ENCODE assay signal across 7 mouse cellular contexts in genomic region chr2:25272515-25272914, GRCm38 (mm10). TPM values are rescaled to one million over a fixed set of nuclear protein-coding genes. Genes with fewer than 3 reads are reported as not detected.
DNase-seq lines count a peak whose midpoint lies in the region; ATAC-seq lines count a peak whose summit lies in the region.

No protein-coding gene starts in this region.

- peak overlapping the region; percentile 88 for H3K27ac ChIP-seq in forebrain, embryonic 10.5 days
- H3K27ac ChIP-seq in limb, embryonic 12.5 days = no peak overlapping the region
- H3K27ac ChIP-seq in stomach, embryonic 14.5 days (ENCODE audit: low read length) = peak overlapping the region; percentile 17; the same call in 1 of the 2 replicates

- peak overlapping the region; percentile 97 for H3K4me3 ChIP-seq in megakaryocyte, embryonic 14.5 days (replicated peaks)
- peak overlapping the region; percentile 89 for H3K4me3 ChIP-seq in forebrain, embryonic 10.5 days
- H3K4me3 ChIP-seq in limb, embryonic 12.5 days (replicated peaks) = peak overlapping the region; percentile 68
- peak overlapping the region; percentile 75 for H3K4me3 ChIP-seq in stomach, embryonic 14.5 days (ENCODE audit: low read depth, low read length)

- WGBS in forebrain, embryonic 10.5 days = 0% methylated on average over 29 of the region's 29 CpGs
- WGBS in limb, embryonic 12.5 days = 1% methylated on average over 29 of the region's 29 CpGs
- WGBS in stomach, embryonic 14.5 days = under 1% methylated on average over 28 of the region's 29 CpGs

- no peaks in the 10 kb centered on the region for H3K9me3 ChIP-seq in megakaryocyte, embryonic 14.5 days
- H3K9me3 ChIP-seq in forebrain, embryonic 10.5 days = no peaks in the 10 kb centered on the region
- no peaks in the 10 kb centered on the region for H3K9me3 ChIP-seq in limb, embryonic 12.5 days
- no peaks in the 10 kb centered on the region for H3K9me3 ChIP-seq in stomach, embryonic 14.5 days (ENCODE audit: control insufficient read depth, low read depth, low read length)

- no peaks in the 10 kb centered on the region for H3K27me3 ChIP-seq in megakaryocyte, embryonic 14.5 days (replicated peaks)
- no peaks in the 10 kb centered on the region for H3K27me3 ChIP-seq in forebrain, embryonic 10.5 days (ENCODE audit: poor library complexity, severe bottlenecking)
- no peaks in the 10 kb centered on the region for H3K27me3 ChIP-seq in limb, embryonic 12.5 days
- H3K27me3 ChIP-seq in stomach, embryonic 14.5 days (ENCODE audit: control insufficient read depth, insufficient read depth, low read length) = no peaks in the 10 kb centered on the region

- peak overlapping the region; percentile 96 for H3K4me2 ChIP-seq in limb, embryonic 12.5 days
- peak overlapping the region; percentile 95 for H3K4me2 ChIP-seq in stomach, embryonic 14.5 days (replicated peaks; ENCODE audit: low read depth, low read length)

- peaks cover 80% of the 10 kb centered on the region for H3K36me3 ChIP-seq in megakaryocyte, embryonic 14.5 days (replicated peaks; ENCODE audit: low read length)
- peaks cover 73% of the 10 kb centered on the region for H3K36me3 ChIP-seq in forebrain, embryonic 10.5 days (replicated peaks)
- H3K36me3 ChIP-seq in limb, embryonic 12.5 days = peaks cover 74% of the 10 kb centered on the region
- H3K36me3 ChIP-seq in stomach, embryonic 14.5 days (ENCODE audit: control insufficient read depth, insufficient read depth, low read length) = peaks cover 50% of the 10 kb centered on the region

- ATAC-seq in megakaryocyte, adult 5-6 weeks (ENCODE audit: poor library complexity, severe bottlenecking) = no peak
- peak; percentile 71 for ATAC-seq in limb, embryonic 12.5 days (ENCODE audit: insufficient number of reproducible peaks, insufficient read depth, low FRiP score, low TSS enrichment, low read depth)
- ATAC-seq in stomach, embryonic 14.5 days (ENCODE audit: insufficient number of reproducible peaks, insufficient read depth, low FRiP score, low read depth) = peak; percentile 51; the same call in 1 of the 2 replicates

- H3K9ac ChIP-seq in limb, embryonic 12.5 days (replicated peaks) = peak overlapping the region; percentile 76
- peak overlapping the region; percentile 82 for H3K9ac ChIP-seq in stomach, embryonic 14.5 days (replicated peaks; ENCODE audit: low read depth, low read length)

- peaks cover 70% of the 10 kb centered on the region for H3K4me1 ChIP-seq in megakaryocyte, embryonic 14.5 days
- H3K4me1 ChIP-seq in forebrain, embryonic 10.5 days = peaks cover 33% of the 10 kb centered on the region
- H3K4me1 ChIP-seq in limb, embryonic 12.5 days (replicated peaks) = peaks cover 23% of the 10 kb centered on the region
- H3K4me1 ChIP-seq in stomach, embryonic 14.5 days (ENCODE audit: control insufficient read depth, insufficient read depth, low read length) = peaks cover 16% of the 10 kb centered on the region; the same call in 1 of the 2 replicates

- DNase-seq in forebrain, embryonic 10.5 days (ENCODE audit: extremely low spot score, low spot score) = no peak
- DNase-seq in yolk sac, embryonic 10.5 days (ENCODE audit: low spot score) = no peak
- no peak for DNase-seq in frontal cortex, adult 2 months (ENCODE audit: extremely low spot score in 1 of 2, low spot score in 1 of 2)

RNA-seq across cellular contexts. Expression of gene Anapc2, which starts 0.2 kb away (rescaled TPM):
- 3.1 and 14.8 TPM in 2 replicates for polyA plus RNA-seq in megakaryocyte, embryonic 14.5 days (2012; ENCODE audit: insufficient read depth, low replicate concordance)
- 28.9 and 40.5 TPM in 2 replicates for total RNA-seq in megakaryocyte, adult 5-6 weeks (2015)
- 25.1 and 32.1 TPM in 2 replicates for total RNA-seq in megakaryocyte, adult 5-6 weeks (2017)
- 136 and 142 TPM in 2 replicates for polyA plus RNA-seq in forebrain, embryonic 10.5 days (2016; fragmentation: Nextera tagmentation; extraction: Ambion mirVana)
- polyA plus RNA-seq in limb, embryonic 12.5 days (2016; fragmentation: Nextera tagmentation; extraction: Ambion mirVana) = 141 and 151 TPM in 2 replicates
- 108 and 116 TPM in 2 replicates for polyA plus RNA-seq in stomach, embryonic 14.5 days (2014; fragmentation: Nextera tagmentation; extraction: Ambion mirVana)
- 69.9 and 79.0 TPM in 2 replicates for polyA plus RNA-seq in frontal cortex, adult 2 months (2012; rRNA removed)

RNA-seq across cellular contexts. Expression of gene Ssna1, which starts 0.3 kb away (rescaled TPM):
- polyA plus RNA-seq in megakaryocyte, embryonic 14.5 days (2012; ENCODE audit: insufficient read depth, low replicate concordance) = 34.6 and 160 TPM in 2 replicates
- total RNA-seq in megakaryocyte, adult 5-6 weeks (2015) = 159 TPM in 2 replicates
- 61.1 and 86.0 TPM in 2 replicates for total RNA-seq in megakaryocyte, adult 5-6 weeks (2017)
- 231 and 247 TPM in 2 replicates for polyA plus RNA-seq in forebrain, embryonic 10.5 days (2016; fragmentation: Nextera tagmentation; extraction: Ambion mirVana)
- polyA plus RNA-seq in limb, embryonic 12.5 days (2016; fragmentation: Nextera tagmentation; extraction: Ambion mirVana) = 217 and 218 TPM in 2 replicates
- polyA plus RNA-seq in stomach, embryonic 14.5 days (2014; fragmentation: Nextera tagmentation; extraction: Ambion mirVana) = 241 and 246 TPM in 2 replicates
- polyA plus RNA-seq in frontal cortex, adult 2 months (2012; rRNA removed) = 75.4 and 86.0 TPM in 2 replicates

RNA-seq across cellular contexts. Expression of gene Tprn, which starts 10.1 kb away (rescaled TPM):
- 11.9 and 12.9 TPM in 2 replicates for polyA plus RNA-seq in megakaryocyte, embryonic 14.5 days (2012; ENCODE audit: insufficient read depth, low replicate concordance)
- 7.5 and 10.5 TPM in 2 replicates for total RNA-seq in megakaryocyte, adult 5-6 weeks (2015)
- total RNA-seq in megakaryocyte, adult 5-6 weeks (2017) = 5.2 and 6.0 TPM in 2 replicates
- 6.5 and 8.3 TPM in 2 replicates for polyA plus RNA-seq in forebrain, embryonic 10.5 days (2016; fragmentation: Nextera tagmentation; extraction: Ambion mirVana)
- polyA plus RNA-seq in limb, embryonic 12.5 days (2016; fragmentation: Nextera tagmentation; extraction: Ambion mirVana) = 8.7 TPM in 2 replicates
- 6.2 and 8.5 TPM in 2 replicates for polyA plus RNA-seq in stomach, embryonic 14.5 days (2014; fragmentation: Nextera tagmentation; extraction: Ambion mirVana)
- polyA plus RNA-seq in frontal cortex, adult 2 months (2012; rRNA removed) = 13.5 and 18.9 TPM in 2 replicates

RNA-seq across cellular contexts. Expression of gene Tmem210, which starts 15.4 kb away (rescaled TPM):
- polyA plus RNA-seq in megakaryocyte, embryonic 14.5 days (2012; ENCODE audit: insufficient read depth, low replicate concordance) = not detected in 2 replicates
- total RNA-seq in megakaryocyte, adult 5-6 weeks (2015) = not detected in 2 replicates
- not detected in 2 replicates for total RNA-seq in megakaryocyte, adult 5-6 weeks (2017)
- polyA plus RNA-seq in forebrain, embryonic 10.5 days (2016; fragmentation: Nextera tagmentation; extraction: Ambion mirVana) = not detected in 2 replicates
- not detected in 2 replicates for polyA plus RNA-seq in limb, embryonic 12.5 days (2016; fragmentation: Nextera tagmentation; extraction: Ambion mirVana)
- not detected in 2 replicates for polyA plus RNA-seq in stomach, embryonic 14.5 days (2014; fragmentation: Nextera tagmentation; extraction: Ambion mirVana)
- not detected in 2 replicates for polyA plus RNA-seq in frontal cortex, adult 2 months (2012; rRNA removed)

RNA-seq across cellular contexts. Expression of gene Lrrc26, which starts 17.2 kb away (rescaled TPM):
- not detected in 2 replicates for polyA plus RNA-seq in megakaryocyte, embryonic 14.5 days (2012; ENCODE audit: insufficient read depth, low replicate concordance)
- not detected in 2 replicates for total RNA-seq in megakaryocyte, adult 5-6 weeks (2015)
- total RNA-seq in megakaryocyte, adult 5-6 weeks (2017) = not detected in 2 replicates
- not detected in 2 replicates for polyA plus RNA-seq in forebrain, embryonic 10.5 days (2016; fragmentation: Nextera tagmentation; extraction: Ambion mirVana)
- polyA plus RNA-seq in limb, embryonic 12.5 days (2016; fragmentation: Nextera tagmentation; extraction: Ambion mirVana) = not detected in 2 replicates
- 1.9 and 3.4 TPM in 2 replicates for polyA plus RNA-seq in stomach, embryonic 14.5 days (2014; fragmentation: Nextera tagmentation; extraction: Ambion mirVana)
- 0.15 TPM in 1 of 2 replicates, not detected in the other for polyA plus RNA-seq in frontal cortex, adult 2 months (2012; rRNA removed)
